Mouse (Mus musculus): ENCODE data around the gene Hpse. TPM values are rescaled to one million over a fixed set of nuclear protein-coding genes. Genes with fewer than 3 reads are reported as not detected.

Gene Hpse
- total RNA-seq (2021) = under 1 TPM; 0.38 to 0.50 TPM

DNA sequence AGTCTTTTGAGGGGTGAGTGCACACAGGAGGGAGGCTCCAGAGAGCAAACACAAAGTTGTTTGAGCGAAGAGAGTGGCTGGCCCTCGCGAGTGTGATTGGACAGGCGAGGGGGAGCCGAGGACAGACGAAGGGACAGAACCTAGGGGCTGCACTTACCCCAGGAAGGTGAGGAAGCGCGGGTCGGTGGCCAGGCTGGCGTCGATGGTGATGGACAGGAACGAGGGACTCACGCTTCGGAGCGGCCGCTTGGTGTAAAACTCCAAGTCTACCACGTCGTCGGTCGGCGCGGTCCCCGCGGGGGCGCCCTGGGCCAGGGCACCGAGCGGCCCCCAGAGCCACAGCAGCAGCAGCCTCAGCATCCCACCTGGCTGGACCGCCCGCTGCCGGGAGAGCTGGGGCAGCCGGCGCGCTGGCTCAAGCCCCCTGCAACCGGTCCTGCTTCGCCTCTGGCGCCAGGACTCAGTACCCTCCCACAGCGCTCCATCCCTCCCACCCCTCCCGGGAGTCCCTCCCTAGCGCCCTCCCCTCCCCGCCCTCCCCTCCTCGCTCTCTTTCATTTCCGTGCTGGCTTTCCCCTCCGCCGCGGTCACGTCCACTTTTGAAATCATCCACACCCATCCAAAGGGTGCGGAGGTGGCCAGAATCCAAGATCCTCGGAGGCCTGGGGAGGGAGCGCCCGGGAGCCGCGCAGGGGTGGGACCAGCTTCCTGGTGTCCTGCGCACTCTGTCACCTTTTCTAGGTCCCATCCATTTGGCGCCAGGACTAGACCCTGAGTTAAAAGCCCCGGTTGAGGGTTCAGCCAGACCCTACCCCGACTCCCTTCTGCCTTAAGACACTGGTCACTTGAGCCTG is at the start of gene Hpse:
TSS of gene Hpse (minus strand) at position 482 of the 854 bp plus-strand sequence.
- DNase-seq = peak; percentile 29
- intact Hi-C loops (cut with DNase I) = no loop called here

DNA sequence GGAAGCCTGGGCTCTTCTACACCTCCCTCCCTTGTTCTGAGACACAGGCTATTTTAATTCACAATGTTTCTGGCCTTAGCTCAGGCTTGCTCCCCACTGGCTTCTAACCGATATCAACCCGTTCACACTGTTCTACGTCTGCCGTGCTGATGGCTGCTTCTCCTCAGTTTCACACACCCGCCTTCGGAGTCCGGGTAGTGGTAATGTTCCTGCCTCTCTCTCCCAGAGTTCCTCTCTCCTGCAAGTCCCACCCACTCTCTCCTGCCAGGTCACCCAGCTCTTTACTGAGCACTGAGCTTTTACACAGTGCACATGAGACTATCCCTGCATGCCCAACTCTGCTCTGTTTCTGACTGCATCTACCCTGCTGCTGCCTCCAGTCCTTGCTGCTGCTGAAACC is 46.5 kb upstream of the Hpse start:
- no peak for DNase-seq
- intact Hi-C loops (cut with DNase I) = no loop called here

DNA sequence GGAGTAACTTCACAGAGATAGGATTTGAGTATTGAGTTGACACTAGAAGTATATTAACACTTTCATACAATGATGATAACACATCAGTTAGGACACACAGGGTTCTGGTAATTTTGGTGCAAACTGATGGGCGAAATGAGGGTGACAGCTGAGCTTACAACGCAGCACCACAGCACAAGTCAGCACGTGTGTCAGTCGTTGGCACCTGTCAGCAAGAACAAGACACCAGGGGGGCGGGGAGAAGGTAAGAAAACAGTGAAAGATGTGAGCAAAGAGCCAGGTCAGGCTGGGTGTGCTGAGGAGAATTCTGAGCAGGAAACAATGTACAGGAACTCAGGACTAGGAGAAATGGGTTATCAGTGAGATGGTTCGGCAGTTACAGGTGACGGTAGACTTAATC is 42.2 kb upstream of the Hpse start:
- intact Hi-C loops (cut with DNase I) = no loop called here
- no peak for DNase-seq

DNA sequence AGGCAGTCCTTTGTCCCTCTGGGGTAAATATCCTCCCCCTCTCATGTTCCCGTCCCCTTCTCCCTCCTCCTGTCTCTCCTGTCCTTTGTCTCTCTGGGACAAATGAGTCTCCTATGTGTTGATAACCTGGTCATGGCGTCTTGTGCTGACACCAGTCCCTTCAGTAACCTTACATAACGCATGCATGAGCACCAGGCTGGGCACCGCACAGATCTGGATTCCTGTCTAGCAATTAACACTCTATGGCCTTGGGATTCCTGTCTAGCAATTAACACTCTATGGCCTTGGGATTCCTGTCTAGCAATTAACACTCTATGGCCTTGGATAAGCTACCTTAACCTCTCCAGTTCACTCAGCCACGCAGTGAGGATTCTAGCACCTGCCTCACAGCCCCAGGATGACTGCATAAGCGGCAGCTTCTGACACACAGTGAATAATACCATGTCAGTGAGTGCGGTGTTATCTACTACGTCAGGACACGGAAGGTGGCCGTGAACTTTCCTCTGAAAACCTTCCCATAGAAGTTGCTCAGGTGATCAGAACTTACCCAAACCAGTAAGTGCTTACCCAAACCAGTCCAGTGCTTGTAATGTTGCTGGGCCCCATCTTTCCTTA is 40.6 kb upstream of the Hpse start:
- DNase-seq = no peak
- intact Hi-C loops (cut with DNase I) = no loop called here

DNA sequence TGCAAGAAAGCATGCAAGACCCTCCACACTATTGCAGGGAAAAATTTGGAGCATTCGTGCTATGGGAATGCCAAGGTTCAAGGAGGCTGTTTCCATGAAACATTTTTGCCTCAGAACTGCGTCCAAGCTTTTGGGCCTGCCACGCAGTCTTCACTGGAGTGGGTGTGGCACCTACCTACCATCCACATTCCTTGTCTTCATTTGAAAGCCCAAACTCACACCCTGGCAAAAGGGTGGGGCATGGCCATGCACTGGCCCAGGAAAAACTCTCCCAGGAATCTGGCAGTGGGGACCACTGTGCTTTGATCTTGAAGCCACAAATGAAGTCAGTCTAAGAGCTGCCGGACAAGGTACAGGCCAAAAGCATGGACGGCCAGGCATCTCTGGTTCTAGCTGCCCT is 38.6 kb upstream of the Hpse start:
- intact Hi-C loops (cut with DNase I) = no loop called here

DNA sequence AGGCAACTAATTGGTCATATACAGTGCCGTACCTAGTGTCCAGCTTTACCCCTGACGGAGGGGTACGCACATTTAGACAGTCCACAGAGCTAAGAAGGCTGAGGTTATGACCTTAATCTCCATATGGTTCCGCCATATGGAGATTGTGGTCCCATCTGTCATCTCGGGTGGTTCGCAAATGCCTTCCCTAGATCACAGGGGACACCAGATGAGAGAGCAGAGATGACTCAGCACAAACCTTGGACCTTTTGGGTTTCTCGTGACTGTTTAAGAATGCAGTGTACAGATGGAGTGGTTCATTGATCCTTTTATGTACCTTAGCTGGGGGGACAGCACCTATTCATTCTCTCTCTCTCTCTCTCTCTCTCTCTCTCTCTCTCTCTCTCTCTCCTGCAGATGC is 33.9 kb upstream of the Hpse start:
- DNase-seq = no peak
- intact Hi-C loops (cut with DNase I) = no loop called here

More for the DNA sequence above, 38.6 kb upstream of the Hpse start:
- DNase-seq = no peak

DNA sequence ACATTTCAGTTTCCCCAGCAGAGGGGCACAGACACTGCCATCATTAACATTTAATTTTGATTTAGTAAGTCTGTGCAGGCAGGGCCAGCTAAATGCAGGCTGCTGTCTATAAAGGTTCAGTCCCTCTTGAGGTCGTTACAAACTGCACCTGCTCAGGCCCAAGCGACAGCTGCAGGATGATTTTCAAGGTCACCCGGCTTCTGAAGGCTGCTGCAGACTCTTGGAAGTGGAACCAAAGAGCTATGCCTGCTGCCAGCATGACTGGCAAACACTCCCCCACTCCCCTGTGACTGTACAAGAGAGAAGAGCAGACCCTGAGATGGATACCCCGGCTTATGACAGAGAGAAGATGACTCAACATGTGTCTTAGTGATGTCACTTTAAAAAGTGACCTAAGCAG is 32.1 kb upstream of the Hpse start:
- DNase-seq = no peak
- intact Hi-C loops (cut with DNase I) = no loop called here

DNA sequence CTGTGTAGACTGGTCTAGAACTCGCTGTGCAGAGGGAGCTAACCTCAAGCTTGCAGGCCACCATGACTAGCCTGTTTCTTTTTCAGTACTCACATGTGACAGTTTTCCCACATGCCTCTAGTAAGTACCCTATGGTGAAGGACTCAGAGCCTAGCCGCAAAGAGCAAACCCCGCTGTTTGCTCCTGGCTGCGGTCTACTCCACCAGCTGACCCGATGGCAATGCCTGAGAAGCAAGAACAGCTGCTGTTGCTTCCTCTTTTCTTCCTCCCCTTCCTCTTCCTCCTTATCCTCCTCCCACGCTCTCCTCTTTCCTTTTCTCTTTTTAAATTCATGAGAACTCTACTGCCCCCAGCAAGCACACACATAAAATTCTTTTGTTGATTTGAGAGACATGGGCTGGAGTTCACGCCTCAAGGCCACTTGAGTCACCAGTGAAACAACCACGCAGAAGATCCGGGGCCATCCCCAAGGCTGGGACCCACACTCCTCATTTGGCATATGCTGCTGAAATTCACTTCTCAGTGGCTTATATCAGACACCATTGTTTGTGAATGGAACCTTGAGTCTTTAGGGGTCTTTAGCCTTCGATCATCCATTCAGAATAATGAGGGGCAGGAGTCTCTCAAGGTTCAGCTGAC is 31.2 kb upstream of the Hpse start:
- DNase-seq = no peak
- intact Hi-C loops (cut with DNase I) = no loop called here

DNA sequence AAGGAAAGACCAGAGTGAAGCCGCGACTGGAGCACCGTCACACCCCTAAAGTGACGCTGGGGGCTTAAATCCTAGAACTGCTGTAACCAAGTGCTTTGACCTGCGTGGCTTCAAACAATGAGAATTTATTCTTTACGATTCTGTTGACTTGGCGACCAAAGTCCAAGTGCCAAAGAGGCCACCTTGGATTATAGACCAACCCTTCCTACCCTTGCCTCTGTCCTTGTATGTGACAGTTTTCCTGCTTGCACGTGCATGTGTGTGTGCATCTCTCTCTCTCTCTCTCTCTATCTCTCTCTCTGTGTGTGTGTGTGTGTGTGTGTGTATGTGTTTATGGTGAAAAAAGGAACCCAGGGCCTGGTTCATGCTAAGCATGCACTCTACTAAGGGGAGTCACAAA is 19.3 kb upstream of the Hpse start:
- no peak for DNase-seq
- intact Hi-C loops (cut with DNase I) = no loop called here

DNA sequence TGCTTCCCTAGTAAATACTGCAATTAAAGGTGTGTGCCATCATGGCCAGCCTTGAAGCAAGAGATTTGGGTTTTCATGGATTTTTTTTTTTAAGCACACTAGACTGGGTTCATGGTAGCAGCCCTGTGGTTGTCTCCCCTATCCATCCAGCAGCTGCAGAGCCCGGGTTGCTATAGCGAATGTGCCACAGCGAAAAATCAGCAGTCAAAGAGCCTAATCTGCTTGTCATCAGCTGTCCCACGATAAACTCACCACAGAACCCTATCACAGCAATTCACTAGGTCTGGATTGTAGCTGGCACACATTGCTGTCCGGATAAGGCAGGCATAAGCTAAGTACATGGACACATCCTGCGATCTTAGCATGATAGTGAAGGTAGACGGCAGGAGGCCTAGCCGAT is 17.4 kb upstream of the Hpse start:
- DNase-seq = no peak
- intact Hi-C loops (cut with DNase I) = no loop called here

DNA sequence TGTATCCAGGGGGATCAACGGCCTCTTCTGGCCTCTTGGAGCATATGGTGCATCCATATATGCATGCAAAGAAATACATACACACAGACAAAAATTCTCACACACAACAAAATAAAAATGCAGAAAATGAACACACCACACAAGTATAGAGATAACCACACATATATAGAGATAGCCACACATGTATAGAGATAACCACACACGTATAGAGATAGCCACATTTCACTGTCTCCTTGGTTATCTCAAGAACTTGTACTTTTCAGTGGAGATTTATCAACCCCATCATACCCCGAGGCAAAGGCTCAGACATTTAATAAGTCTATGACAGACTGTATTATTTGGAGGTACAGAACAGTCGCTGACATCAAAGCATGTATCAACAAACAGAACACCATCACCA is 15.0 kb upstream of the Hpse start:
- intact Hi-C loops (cut with DNase I) = no loop called here
- no peak for DNase-seq

DNA sequence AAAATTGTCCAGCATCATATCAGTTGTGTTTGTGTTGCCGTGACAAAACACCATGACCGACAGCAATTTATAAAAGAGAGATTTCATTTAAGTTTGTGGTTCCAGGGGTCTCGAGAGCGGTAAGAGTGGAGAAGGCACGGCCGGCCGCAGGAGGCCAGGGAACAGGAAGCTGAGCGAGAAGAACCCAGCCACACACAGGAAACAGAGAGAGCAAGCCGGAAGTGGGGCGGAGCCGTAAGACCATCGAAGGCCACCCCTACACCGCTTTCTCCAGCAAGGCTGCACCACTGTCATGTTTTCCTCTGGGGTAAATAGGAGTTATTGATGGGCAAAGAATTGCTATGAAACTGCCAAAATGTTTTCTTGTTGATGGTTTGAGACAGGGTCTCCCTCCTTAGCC is 9.2 kb upstream of the Hpse start:
- DNase-seq = no peak
- intact Hi-C loops (cut with DNase I) = no loop called here

DNA sequence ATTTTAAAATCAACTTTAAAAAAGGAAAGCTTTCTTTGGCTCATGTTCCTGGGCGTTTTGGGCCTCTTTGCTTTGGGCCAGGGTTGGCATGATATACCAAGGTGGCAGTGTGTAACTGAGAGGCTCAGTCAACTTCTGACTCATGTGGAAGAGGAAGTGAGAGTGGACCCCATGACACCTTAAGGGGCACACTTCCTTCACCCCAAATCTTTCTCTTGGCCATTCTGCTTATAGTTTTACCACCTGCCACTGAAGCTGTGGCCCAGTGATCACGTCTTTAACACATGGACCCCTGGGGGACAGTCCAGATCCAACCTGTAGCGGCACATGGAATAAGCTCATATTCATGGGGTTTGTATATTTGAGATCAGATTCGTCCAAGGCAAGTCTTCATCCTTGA is 6.5 kb upstream of the Hpse start:
- DNase-seq = no peak
- intact Hi-C loops (cut with DNase I) = no loop called here

DNA sequence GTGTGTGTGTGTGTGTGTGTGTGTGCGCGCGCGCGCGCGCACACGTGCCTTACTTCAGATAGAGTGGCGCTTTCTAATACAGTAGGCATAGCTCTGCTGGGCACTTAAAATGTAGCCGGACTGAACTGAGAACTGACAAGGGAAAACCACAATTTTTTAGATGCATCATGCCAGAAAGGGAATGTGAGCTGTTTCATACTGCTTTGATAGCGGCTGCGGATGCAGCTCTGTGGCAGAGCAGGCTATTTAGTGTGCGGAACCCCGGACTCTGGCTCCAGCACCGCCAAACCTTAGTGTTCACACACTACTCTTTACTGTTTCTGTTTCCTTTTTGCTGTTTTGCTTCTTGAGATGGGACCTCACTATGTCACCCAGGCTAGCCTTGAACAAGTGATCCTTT is 2.8 kb downstream of the Hpse start:
- intact Hi-C loops (cut with DNase I) = no loop called here
- DNase-seq = no peak

DNA sequence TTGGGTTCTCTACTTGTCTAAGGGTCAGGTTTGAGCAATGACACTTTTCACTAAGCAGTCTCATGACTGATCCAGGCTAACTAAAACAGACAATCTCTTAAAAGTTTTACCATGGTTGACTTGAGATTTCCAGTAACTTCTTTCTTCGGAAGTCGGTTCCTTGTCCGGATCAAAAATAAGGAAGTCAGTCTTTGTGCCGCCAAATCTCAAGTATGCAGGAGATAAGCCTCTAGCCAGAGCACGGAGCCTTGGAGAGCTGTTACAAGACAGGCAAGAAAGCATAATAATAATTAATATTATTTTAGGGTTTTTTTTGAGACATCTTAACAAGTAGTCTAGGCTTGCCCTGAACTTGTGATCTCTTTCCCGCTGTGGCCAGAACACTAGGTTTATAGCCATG is 8.3 kb downstream of the Hpse start:
- intact Hi-C loops (cut with DNase I) = no loop called here
- DNase-seq = no peak

DNA sequence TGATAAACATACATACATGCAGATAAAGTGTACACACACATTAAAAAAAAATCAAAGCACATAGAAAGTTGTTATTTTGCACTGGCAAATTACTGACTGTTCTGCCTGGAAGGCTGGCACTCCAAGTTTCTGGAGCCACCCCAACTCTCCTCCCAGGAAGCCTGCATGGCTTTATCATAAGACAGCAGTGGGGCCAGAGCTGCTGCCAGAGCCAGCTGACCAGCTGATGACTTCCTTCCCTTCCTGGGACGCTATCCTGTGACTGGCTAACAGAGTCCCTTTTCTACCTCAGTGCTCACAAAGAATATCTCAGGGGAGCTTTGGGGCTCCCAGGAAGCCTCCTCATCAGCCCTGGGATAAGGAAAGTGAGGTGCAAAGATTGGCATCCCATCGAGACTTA is 9.5 kb downstream of the Hpse start:
- intact Hi-C loops (cut with DNase I) = no loop called here
- DNase-seq = peak; percentile 48

DNA sequence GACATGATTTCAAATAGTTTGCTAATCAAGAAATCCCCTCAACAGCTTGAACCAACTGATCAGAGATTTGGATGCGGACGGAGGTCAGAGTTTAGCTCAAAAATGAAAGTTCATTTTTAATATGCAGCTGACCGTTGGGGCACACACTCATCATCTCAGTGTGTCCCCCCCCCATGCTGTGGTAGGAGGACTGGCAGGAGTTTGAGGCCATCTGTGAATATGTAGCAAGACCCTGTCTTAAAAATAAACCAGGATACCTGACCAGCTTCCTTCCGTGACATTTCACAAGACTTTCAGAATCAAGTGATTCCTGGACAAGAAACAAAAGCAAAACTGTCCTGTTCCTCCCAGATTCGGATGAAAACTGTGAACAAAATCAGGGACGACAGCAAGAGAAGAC is 10.5 kb downstream of the Hpse start:
- intact Hi-C loops (cut with DNase I) = no loop called here
- DNase-seq = no peak

DNA sequence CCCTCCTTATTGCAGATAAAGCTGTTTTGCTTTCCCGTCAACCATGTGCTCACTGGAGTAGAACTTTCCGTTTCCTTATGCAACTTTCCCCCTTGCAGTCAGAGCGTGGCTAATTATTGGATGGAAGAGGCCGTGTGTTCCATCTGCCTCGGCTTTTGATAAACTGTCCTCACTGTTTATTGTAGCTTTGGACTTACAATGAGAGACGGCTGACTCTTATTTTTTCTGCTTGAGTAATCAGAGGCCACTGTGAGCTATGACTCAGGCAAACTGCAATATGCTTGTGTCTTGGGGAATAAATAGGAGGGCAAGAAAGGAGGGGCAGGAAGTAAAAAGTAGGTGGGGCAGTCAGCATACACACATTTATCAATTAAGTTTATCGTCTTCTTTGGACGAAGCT is 12.8 kb downstream of the Hpse start:
- intact Hi-C loops (cut with DNase I) = no loop called here
- peak; percentile 4 for DNase-seq

DNA sequence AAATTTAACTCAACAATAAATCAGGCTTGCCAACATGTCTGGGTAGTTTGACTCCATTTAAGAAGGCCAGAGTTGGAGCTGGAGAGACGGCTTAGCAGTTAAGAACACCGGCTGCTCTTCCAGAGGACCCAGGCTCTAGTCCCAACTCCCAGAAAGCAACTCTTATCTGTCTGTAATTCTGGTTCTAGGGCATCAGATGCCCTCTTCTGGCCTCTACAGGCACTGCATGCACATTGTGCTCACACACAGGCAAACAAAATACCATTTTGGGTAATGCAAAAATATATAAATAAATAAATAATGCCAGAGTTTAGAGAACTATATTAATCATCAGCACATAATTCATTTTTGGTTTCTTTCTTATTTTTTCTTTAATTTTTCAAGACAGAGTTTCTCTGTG is 15.2 kb downstream of the Hpse start:
- no peak for DNase-seq
- intact Hi-C loops (cut with DNase I) = no loop called here

DNA sequence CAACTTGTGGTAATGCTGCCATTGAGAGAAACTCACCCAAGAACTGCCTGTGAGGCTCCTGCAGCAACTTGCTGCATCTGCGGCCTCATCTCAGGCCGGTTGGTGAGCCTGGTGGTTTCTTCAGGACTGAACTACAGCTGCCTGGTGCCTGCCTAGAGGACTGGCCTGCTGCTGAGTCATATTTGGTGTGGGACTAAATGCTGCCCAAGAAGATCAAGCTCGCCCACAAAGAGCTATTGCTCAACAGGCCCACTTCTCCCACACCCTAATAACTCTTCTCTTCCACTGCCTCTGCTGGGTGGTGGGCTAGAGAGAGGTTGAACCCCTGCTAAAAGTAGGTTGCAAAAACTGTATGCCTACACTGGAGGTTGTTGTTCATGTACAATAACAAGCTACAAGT is 17.2 kb downstream of the Hpse start:
- no peak for DNase-seq
- intact Hi-C loops (cut with DNase I) = no loop called here

DNA sequence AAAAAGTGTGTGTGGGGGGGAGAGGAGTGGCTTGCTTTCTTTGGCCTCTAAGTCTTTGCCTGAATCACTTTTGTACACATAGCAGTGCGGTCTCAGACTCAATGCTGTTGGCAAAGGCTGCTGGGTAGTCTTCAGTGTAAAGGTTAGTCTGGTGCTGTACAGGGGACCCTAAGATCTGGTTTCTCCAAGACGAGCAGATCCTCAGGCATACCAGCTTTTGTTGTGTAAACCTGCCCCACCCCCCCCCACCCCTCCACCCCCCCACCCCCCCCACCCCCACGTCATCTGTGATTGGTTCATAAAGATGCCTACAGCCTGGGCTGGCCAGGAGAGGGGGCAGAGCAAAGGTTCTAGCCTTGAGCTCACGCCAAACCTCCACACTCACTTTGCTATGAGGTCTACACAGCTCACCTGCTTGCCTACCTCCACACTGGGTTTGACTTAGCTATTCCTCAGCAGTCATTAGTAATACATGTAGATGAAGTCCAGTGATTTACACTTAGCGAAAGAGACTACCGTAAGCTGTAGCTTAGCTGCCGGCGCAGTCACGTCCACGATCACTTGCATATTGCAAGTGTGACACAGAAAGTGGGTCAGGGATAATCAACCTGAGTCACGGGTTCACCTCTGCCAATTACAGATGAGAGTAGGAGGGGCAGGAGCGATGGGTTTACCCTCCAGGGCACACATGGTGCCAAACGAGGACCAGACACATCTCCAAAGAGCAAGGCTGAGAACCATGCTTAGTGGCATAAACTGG is 18.5 kb downstream of the Hpse start:
- intact Hi-C loops (cut with DNase I) = no loop called here
- DNase-seq = no peak
